Mouse (Mus musculus) left cerebral cortex, adult 9 months (tissue): ENCODE data around the gene Cnst.

Experiments
- DNase-seq, 2 experiments: peaks; one replicate each; pipeline ENCODE4 v3.0.0; 2022; ENCODE audit warnings: low spot score in 2 of 2

Gene Cnst

GRCm38 (mm10) chr1:179545768-179546550 is at the start of gene Cnst, which contains the start of gene Tfb2m:
Cnst (plus strand) TSS chr1:179546370.
Tfb2m (minus strand) TSS chr1:179546267.
- DNase-seq, result peak; percentile 94 to 99

GRCm38 (mm10) chr1:179499257-179499656 is 46.9 kb upstream of the Cnst start:
- DNase-seq, result no peak

GRCm38 (mm10) chr1:179502565-179502964 is 43.6 kb upstream of the Cnst start:
- DNase-seq, result no peak

- DNase-seq, result no peak
These were observed 39.4 kb upstream of the Cnst start for GRCm38 (mm10) chr1:179506530-179507315.

GRCm38 (mm10) chr1:179510546-179511340 is 35.4 kb upstream of the Cnst start:
- DNase-seq, result no peak

GRCm38 (mm10) chr1:179511895-179512294 is 34.3 kb upstream of the Cnst start:
- peak in 1 of 2 experiments; percentile 46 for DNase-seq

GRCm38 (mm10) chr1:179516941-179517712 is 29.0 kb upstream of the Cnst start:
- peak in 1 of 2 experiments; percentile 7 for DNase-seq

GRCm38 (mm10) chr1:179517713-179518465 is 28.3 kb upstream of the Cnst start, which contains the start of gene Smyd3:
Smyd3 (minus strand) TSS chr1:179518041.
- peak; percentile 59 to 84 for DNase-seq

GRCm38 (mm10) chr1:179519901-179520300 is 26.3 kb upstream of the Cnst start:
- DNase-seq, result no peak

- DNase-seq, result no peak
These were observed 7.1 kb upstream of the Cnst start for GRCm38 (mm10) chr1:179539054-179539453.

GRCm38 (mm10) chr1:179539887-179540286 is 6.3 kb upstream of the Cnst start:
- DNase-seq, result no peak

- DNase-seq, result no peak
These were observed 4.7 kb upstream of the Cnst start for GRCm38 (mm10) chr1:179541502-179541901.

GRCm38 (mm10) chr1:179546551-179546917 is 364 bp downstream of the Cnst start:
- no peak for DNase-seq

GRCm38 (mm10) chr1:179547176-179547575 is 1.0 kb downstream of the Cnst start:
- DNase-seq, result peak in 1 of 2 experiments; percentile 12

GRCm38 (mm10) chr1:179548220-179548619 is 2.0 kb downstream of the Cnst start:
- DNase-seq, result no peak

- DNase-seq, result no peak
These were observed 3.0 kb downstream of the Cnst start for GRCm38 (mm10) chr1:179548996-179549752.

- DNase-seq, result no peak
These were observed 5.2 kb downstream of the Cnst start for GRCm38 (mm10) chr1:179551336-179551735.

- DNase-seq, result no peak
These were observed 5.8 kb downstream of the Cnst start for GRCm38 (mm10) chr1:179551921-179552320.

- DNase-seq, result no peak
These were observed 6.6 kb downstream of the Cnst start for GRCm38 (mm10) chr1:179552751-179553150.
